10 mouse cellular contexts compared by ENCODE assay signal in the genomic region with DNA sequence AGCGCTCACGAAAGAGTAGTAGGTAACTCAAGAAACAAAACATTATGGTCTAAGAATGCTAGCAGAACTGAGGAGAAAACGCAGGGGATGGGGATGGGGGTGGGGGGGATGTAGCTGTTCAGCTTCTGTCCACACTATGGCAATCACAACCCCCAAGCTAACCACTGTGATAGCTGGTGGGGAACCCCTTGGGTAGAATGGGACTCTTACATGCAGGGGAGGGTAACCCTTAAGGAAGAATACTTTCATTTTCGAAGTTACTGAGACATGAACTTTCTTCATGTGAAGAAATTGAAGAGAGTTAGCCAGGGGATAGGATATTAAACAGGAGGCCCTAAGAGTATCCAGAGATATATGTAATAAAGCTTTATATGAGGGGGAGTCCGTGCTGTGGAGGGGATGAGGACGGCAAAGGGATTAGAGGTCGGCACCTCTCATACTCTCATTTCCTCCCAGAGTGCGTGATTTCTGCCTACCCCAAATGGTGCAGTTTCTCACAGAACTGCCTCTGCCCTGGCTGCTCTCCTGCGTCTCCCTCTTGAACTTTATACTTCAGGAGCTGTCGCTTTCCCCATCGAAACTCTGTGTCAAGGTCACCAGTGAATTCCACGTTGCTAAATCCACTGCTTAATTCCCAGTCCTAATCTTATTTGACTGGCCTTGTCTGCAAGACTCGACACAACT. TPM values are rescaled to one million over a fixed set of nuclear protein-coding genes. Genes with fewer than 3 reads are reported as not detected.
DNase-seq lines count a peak whose midpoint lies in the region; ATAC-seq and TF ChIP-seq lines count a peak whose summit lies in the region.
"Had no signal": no experiment of that assay in that cellular context is flagged by ENCODE, and none has a peak within 500 bp of the region (broad histone marks: within the 10 kb centered on the region; RNA-seq: fewer than 3 reads in every experiment).

No protein-coding gene starts in this region.

- WGBS in midbrain, embryonic 10.5 days = 76% methylated on average over 13 of the region's 13 CpGs
- 70% methylated on average over 13 of the region's 13 CpGs for WGBS in midbrain, embryonic 13.5 days

- peak overlapping the region; percentile 44 for H3K4me3 ChIP-seq in gastrocnemius, adult 2 months
- H3K4me3 ChIP-seq in midbrain, embryonic 10.5 days = no peak overlapping the region
- no peak overlapping the region for H3K4me3 ChIP-seq in midbrain, embryonic 13.5 days (replicated peaks)
- H3K4me3 ChIP-seq: embryonic facial prominence, embryonic 13.5 days; myocyte had no signal

- ATAC-seq in midbrain, embryonic 13.5 days = no peak
- ATAC-seq in hematopoietic stem cell, adult 5-6 weeks (replicated peaks in 1 of 2; ENCODE audit: insufficient read depth in 1 of 2, low FRiP score in 2 of 2, low TSS enrichment in 1 of 2, low read depth in 1 of 2, poor library complexity in 2 of 2, severe bottlenecking in 2 of 2) = peak; percentile 47 to 78; a peak in 3 of 4 replicates
- peak; percentile 50 for ATAC-seq in neutrophil, adult 5-6 weeks (ENCODE audit: extremely low read depth, insufficient number of reproducible peaks, low FRiP score, poor library complexity, severe bottlenecking)

- H3K9me3 ChIP-seq in midbrain, embryonic 10.5 days (replicated peaks) = no peaks in the 10 kb centered on the region
- H3K9me3 ChIP-seq in midbrain, embryonic 13.5 days = no peaks in the 10 kb centered on the region
- H3K9me3 ChIP-seq: embryonic facial prominence, embryonic 13.5 days had no signal

- no peaks in the 10 kb centered on the region for H3K27me3 ChIP-seq in midbrain, embryonic 10.5 days (ENCODE audit: low read depth, poor library complexity, severe bottlenecking)
- no peaks in the 10 kb centered on the region for H3K27me3 ChIP-seq in midbrain, embryonic 13.5 days
- H3K27me3 ChIP-seq: embryonic facial prominence, embryonic 13.5 days had no signal

- no peaks in the 10 kb centered on the region for H3K36me3 ChIP-seq in midbrain, embryonic 10.5 days
- H3K36me3 ChIP-seq in midbrain, embryonic 13.5 days = no peaks in the 10 kb centered on the region
- H3K36me3 ChIP-seq: embryonic facial prominence, embryonic 13.5 days had no signal

- DNase-seq in gastrocnemius, adult 2 months = no peak
- DNase-seq in gastrocnemius, postnatal 10 days = no peak
- no peak for DNase-seq in midbrain, embryonic 10.5 days (ENCODE audit: low spot score)
- no peak for DNase-seq in gastrocnemius, adult 8-10 months (ENCODE audit: low spot score in 2 of 2)
- no peak for DNase-seq in layer of hippocampus, postnatal 36 days

- peak overlapping the region; percentile 65 for H3K27ac ChIP-seq in gastrocnemius, adult 2 months
- H3K27ac ChIP-seq in midbrain, embryonic 10.5 days (replicated peaks) = 0 out of 2 replicates have a peak overlapping the region, but pooled peaks have one; percentile 23
- H3K27ac ChIP-seq in midbrain, embryonic 13.5 days = no peak overlapping the region
- H3K27ac ChIP-seq: embryonic facial prominence, embryonic 13.5 days had no signal

- intact Hi-C loops in gastrocnemius, adult 2 months (cut with DNase I) = no loop called here

- no peak for TF ChIP-seq CTCF in gastrocnemius, adult 2 months (IDR thresholded peaks at IDR 0.05)

- H3K4me2 ChIP-seq in midbrain, embryonic 13.5 days (replicated peaks) = no peak overlapping the region
- H3K4me2 ChIP-seq: embryonic facial prominence, embryonic 13.5 days had no signal

- H3K4me1 ChIP-seq in midbrain, embryonic 10.5 days = peaks cover 17% of the 10 kb centered on the region
- H3K4me1 ChIP-seq in midbrain, embryonic 13.5 days (replicated peaks) = peaks cover 9% of the 10 kb centered on the region

- no peak overlapping the region for H3K9ac ChIP-seq in midbrain, embryonic 13.5 days (replicated peaks)
- H3K9ac ChIP-seq: embryonic facial prominence, embryonic 13.5 days had no signal

RNA-seq across cellular contexts. Expression of a gene that starts 25.4 kb away (rescaled TPM):
- total RNA-seq in gastrocnemius, adult 2 months (2021) = 1 to 10 TPM; 3.3 to 3.4 TPM
- total RNA-seq in gastrocnemius, postnatal 10 days (2021) = 1 to 10 TPM; 6.7 to 7.4 TPM
- 7.6 and 7.7 TPM in 2 replicates for polyA plus RNA-seq in midbrain, embryonic 10.5 days (2016; fragmentation: Nextera tagmentation; extraction: Ambion mirVana)
- 4.1 and 4.4 TPM in 2 replicates for polyA plus RNA-seq in midbrain, embryonic 13.5 days (2015; fragmentation: Nextera tagmentation; extraction: Ambion mirVana)
- total RNA-seq in hematopoietic stem cell, adult 5-6 weeks (2017) = 3.6 and 4.4 TPM in 2 replicates
- 13.5 and 18.3 TPM in 2 replicates for total RNA-seq in neutrophil, adult 5-6 weeks (2017)
- 1 to 10 TPM; 1.8 to 2.0 (median 1.9) TPM for total RNA-seq in gastrocnemius, adult 8-10 months (2022)
- total RNA-seq in layer of hippocampus, postnatal 36 days (2021) = 1 to 10 TPM; 5.6 to 6.2 TPM

RNA-seq across cellular contexts. Expression of a gene that starts 25.9 kb away (rescaled TPM):
- 10 to 100 TPM; 83.4 to 85.5 TPM for total RNA-seq in gastrocnemius, adult 2 months (2021)
- 100 to 1,000 TPM; 103 to 116 TPM for total RNA-seq in gastrocnemius, postnatal 10 days (2021)
- polyA plus RNA-seq in midbrain, embryonic 10.5 days (2016; fragmentation: Nextera tagmentation; extraction: Ambion mirVana) = 113 and 130 TPM in 2 replicates
- 101 and 103 TPM in 2 replicates for polyA plus RNA-seq in midbrain, embryonic 13.5 days (2015; fragmentation: Nextera tagmentation; extraction: Ambion mirVana)
- 105 and 120 TPM in 2 replicates for total RNA-seq in hematopoietic stem cell, adult 5-6 weeks (2017)
- 63.5 and 70.0 TPM in 2 replicates for total RNA-seq in neutrophil, adult 5-6 weeks (2017)
- total RNA-seq in gastrocnemius, adult 8-10 months (2022) = 10 to 100 TPM; 81.9 to 91.0 (median 83.4) TPM
- 10 to 100 TPM; 64.7 to 68.5 TPM for total RNA-seq in layer of hippocampus, postnatal 36 days (2021)
